Mouse (Mus musculus) lung, postnatal 14 days (tissue): ENCODE data around the gene Psors1c2.
"Not testable (repeated sequence)": the region's sequence is repeated elsewhere in the genome, so short reads cannot be mapped to it uniquely, and the experiment has no call there.

Experiments used
- DNase-seq: peaks from one replicate; pipeline ENCODE4 v3.0.0; 2021

Psors1c2 gene

GRCm38 (mm10) chr17:35532901-35533300 is at the start of gene Psors1c2:
Gene Psors1c2, plus strand, starts transcription at chr17:35533201.
- no peak for DNase-seq

- DNase-seq: peak; percentile 76
These were observed 48.9 kb upstream of the Psors1c2 start for GRCm38 (mm10) chr17:35484066-35484465.

- no peak for DNase-seq
These were observed 47.3 kb upstream of the Psors1c2 start for GRCm38 (mm10) chr17:35485702-35486101.

DNA sequence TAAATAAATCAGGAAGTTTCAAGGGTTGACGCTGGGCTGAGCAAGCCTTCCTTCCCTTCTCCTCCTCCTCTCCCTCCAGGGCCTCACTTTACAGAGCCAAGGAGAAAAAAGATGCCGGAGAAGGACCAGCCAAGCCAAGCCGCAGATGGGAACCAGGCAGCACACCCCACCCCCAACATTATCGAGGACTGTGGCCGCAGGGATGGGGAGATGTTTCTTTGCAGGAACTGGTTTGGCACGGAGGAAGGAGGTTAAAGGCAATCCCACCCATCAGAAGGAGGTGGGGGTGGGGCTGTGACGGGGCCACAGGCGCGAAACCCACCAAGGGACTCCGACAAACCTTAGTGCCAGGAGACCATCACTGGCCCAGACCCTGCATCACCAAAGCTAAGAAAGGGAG is 46.3 kb upstream of the Psors1c2 start:
- no peak for DNase-seq

GRCm38 (mm10) chr17:35488041-35488440 is 45.0 kb upstream of the Psors1c2 start:
- DNase-seq: no peak

GRCm38 (mm10) chr17:35490320-35490719 is 42.7 kb upstream of the Psors1c2 start:
- no peak for DNase-seq

DNA sequence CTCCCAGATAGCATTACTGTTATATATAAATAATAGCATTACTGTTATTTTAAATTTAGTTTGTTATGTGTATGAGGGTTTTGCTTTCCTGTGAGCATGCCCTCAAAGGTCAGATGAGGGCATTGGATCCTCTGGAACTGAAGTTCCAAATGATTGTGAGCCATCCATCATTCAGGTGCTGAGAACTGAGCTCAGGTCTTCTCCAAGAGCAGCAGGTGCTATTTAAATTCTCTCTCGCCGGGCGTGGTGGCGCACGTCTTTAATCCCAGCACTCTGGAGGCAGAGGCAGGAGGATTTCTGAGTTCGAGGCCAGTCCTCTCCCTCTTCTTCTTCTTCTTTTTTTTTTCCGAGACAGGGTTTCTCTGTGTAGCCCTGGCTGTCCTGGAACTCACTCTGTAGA is 35.9 kb upstream of the Psors1c2 start:
- no peak for DNase-seq

GRCm38 (mm10) chr17:35502226-35502625 is 30.8 kb upstream of the Psors1c2 start:
- DNase-seq: no peak

- no peak for DNase-seq
These were observed 30.2 kb upstream of the Psors1c2 start for GRCm38 (mm10) chr17:35502762-35503161.

DNA sequence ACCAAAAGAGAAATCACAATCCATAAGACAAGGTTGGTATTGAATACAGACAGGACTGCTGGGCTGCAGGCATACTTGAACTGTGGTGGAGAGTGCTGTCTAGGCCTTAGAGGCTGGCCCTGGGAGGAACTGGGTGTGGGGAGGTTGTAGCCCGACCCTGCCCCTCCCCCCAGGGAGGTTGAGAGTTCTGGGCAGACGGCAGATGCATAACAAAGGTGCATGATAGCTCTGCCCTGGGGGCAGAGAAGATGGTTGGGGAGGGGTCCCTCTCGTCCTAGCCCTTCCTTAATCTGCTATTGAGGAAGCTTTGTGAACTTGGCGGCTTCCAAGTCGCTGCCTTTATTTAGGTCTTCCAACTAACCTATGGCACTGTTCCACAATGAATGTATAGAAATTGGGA is 29.2 kb upstream of the Psors1c2 start:
- DNase-seq: no peak

DNA sequence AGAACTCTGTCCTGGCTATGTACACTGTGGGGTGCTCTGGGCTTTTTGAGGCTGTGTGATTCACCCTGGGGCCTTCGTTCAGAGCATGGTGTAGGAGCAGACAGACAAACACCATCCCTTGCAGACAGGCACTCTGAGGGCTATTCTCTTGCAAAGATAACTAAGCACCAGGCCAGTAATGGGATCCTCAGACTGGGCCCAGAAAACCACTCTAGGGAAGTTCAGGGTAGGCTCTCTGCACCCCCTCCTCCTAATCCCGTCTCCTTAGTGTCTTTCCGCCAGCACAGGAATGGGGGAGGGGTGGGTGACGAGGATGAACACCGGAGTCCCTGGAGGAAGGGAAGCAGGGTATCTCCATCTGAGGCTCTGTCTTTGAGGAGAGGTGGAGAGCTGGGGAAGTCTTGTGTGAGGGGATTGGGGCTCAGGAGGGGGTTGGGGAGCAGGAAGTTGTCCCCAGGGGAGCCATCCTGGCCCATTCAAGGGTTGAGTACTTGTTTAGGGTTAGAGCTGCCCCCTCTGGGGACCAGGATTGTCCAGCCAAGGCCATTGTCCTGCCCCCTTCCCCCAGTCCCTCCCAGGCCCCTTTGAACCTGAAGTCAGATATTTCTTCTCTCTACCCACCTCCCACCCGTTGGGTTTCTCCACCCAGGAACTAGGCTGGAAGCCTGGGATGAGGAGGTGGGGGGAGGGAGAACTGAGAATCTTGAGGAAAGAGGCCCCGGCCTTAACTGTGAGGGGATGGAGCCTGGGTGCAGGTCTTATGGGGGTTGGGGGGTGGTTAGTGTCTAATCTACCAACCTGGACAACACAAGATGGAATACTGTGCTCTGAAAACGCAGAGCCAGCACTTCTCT is 28.1 kb upstream of the Psors1c2 start:
- DNase-seq: no peak

GRCm38 (mm10) chr17:35505776-35506175 is 27.2 kb upstream of the Psors1c2 start, which contains the start of gene Pou5f1:
Gene Pou5f1, plus strand, starts transcription at chr17:35506018.
- DNase-seq: no peak

DNA sequence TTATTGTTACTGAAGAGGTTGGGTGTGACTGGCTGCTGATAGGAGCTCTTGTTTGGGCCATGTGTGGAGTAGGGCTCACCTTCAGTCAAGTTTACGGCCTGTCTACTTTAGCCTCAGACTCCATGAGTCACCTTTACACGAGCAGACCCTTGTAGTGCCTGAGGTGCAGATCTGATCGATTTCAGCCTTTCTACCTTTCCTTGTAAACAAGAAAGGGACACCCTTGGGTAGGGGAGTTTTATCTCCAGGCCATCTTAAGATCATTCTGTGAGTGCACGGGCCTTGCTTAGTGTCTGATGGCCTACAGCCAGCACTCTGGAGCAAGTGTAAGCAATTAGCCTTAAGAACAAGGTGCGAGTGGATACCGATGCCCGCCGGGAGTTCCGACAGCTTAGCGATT is 26.1 kb upstream of the Psors1c2 start:
- no peak for DNase-seq

DNA sequence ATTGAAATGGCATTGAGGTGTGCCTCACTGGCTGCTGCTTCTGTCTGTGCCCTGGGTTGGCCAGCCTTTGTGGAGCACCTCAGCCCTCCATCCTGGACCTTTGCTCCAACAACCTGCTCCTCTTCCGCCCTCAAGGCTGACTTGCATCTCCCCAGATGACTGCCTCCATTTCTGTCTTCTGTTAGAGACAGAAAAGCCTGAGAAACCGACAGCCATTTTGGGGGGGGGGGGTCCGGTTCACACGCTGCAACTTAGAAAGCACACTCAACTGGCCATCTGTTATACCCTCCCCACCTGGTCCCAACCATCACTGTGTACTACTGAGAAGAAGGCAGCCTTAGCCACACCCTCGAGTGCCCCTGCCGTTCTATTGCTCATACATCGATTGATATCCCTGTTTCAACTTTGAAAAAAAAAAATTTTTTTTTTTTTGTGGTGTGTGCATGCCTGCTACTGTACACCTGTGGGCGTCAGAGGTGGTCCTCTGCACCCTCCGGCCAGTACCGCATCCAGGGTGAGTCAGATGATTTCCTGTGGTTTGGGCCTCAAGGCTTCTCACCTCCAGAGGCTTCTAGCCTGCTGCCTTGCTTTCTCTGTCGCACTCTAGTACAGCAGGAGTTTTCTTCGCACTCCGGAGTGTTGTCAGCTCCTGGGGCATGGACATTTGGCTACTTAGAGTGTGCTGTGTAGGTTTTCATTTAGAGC is 25.3 kb upstream of the Psors1c2 start:
- no peak for DNase-seq

DNA sequence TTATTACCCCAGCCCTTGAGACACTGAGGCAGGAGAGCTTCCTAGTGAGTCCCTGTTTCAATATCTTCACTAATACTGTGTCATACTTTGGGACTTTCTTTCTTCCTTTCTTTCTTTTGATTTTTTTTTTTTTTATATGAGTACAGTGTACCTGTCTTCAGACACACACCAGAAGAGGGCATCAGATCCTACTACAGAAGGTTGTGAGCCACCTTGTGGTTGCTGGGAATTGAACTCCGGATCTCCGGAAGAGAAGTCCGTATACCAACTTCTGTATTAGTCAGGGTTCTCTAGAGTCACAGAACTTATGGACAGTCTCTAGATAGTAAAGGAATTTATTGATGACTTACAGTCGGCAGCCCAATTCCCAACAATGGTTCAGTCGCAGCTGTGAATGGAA is 24.7 kb upstream of the Psors1c2 start:
- not testable (repeated sequence) for DNase-seq

GRCm38 (mm10) chr17:35509284-35509683 is 23.7 kb upstream of the Psors1c2 start:
- peak; percentile 58 for DNase-seq

- DNase-seq: no peak
These were observed 19.9 kb upstream of the Psors1c2 start for GRCm38 (mm10) chr17:35512916-35513626.

- DNase-seq: peak; percentile 88
These were observed 19.1 kb upstream of the Psors1c2 start for GRCm38 (mm10) chr17:35513886-35514285.

DNA sequence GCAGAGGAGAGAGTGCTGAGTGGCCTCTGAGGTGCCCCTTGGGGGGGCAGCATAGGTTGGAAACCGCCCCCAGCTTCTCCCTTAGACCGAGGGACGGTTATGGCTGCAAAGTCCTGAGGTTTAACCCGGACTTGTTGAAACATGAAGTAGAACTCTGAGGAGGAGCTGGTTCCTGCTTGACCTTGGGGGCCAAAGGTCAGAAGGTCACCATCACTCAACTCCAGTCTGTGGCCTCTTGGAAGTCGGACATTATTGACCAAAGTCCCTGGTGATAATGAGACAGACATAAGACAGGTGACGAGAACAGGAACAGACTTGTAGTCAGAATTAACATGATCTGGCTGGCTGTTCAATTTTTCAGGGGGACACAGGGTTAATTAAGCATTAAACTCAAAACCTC is 18.2 kb upstream of the Psors1c2 start:
- no peak for DNase-seq

- DNase-seq: peak; percentile 26
These were observed 16.9 kb upstream of the Psors1c2 start for GRCm38 (mm10) chr17:35515911-35516640.

DNA sequence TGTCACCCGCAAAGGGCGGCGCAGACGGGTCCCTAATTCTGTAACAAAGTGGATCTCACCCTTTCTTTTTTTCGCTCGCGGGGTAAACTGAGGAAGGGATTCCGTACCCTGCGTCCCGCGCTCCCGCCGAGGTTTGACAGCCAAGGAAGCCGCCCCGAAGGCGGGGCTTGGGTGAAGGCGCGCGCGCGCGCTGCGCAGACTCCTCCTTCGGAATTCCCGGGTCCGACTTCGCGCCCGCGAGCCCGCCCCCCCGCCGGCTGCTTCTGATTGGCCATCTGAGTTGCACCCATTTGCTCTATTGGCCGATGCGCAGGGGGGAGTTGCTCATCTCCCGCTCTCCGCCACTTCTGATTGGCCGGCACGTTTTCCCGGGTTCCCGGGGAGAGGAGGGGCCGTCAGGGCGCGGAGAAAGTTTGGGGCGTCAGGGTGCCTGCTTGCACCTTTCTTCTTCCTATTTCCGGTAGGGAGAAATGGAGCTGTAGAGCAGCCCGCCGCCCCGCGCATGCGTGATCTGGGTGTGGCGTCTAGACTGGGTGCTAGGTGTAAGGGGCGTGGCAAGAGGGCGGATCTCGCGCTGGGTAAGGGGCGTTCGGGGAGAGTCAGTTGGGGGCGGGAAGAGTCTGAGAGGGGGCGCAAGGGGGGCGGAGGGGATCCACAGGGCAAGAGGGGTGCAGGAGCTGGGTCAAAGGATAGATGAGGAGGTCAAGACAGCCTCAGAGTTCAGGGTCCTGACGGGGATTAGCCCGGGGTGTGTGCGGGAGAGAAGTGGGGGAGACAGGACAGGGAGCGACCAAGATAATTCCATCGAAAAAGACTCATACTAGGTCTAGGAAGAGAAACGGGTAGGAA is 16.1 kb upstream of the Psors1c2 start, which contains the start of the genes Tcf19 and Cchcr1:
TSS of gene Tcf19 (minus strand) at position 173 of the 849 bp plus-strand sequence.
TSS of gene Cchcr1 (plus strand) at position 449 of the 849 bp plus-strand sequence.
- DNase-seq: peak; percentile 97

DNA sequence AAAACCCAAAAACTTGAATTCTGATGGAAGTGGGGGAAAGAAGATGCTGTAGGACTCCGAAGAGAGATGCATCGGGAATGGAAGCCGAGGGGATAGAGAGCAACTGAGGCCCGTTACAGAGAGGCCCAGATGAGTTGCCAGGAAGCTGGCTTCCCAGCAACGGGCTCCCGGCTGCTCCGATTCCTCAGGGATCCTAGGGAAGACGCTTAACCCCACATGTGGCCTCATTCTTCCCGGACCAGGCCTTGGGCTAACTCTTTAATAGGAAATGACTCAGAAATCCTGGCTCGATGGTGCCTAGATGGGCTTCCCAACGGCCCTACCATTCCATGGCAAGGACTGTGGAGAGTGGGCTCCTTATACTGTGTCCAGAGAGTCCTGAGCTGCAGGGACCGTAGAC is 15.5 kb upstream of the Psors1c2 start:
- DNase-seq: no peak
